ENCODE assay signal across 16 mouse cellular contexts in genomic region chr13:103219999-103220398, GRCm38 (mm10).
A peak's percentile ranks its signal among the peaks of the same experiment; 100 is the strongest.
DNase-seq lines count a peak whose midpoint lies in the region; ATAC-seq lines count a peak whose summit lies in the region.
"Had no signal": no experiment of that assay in that cellular context is flagged by ENCODE, and none has a peak within 500 bp of the region (broad histone marks: within the 10 kb centered on the region; RNA-seq: fewer than 3 reads in every experiment).

No protein-coding gene starts in this region.

- peaks cover 8% of the 10 kb centered on the region for H3K4me1 ChIP-seq in heart, embryonic 12.5 days (replicated peaks)

- H3K36me3 ChIP-seq in heart, embryonic 12.5 days: no peaks in the 10 kb centered on the region
- H3K36me3 ChIP-seq: embryonic facial prominence, embryonic 12.5 days; kidney, embryonic 15.5 days had no signal

- DNase-seq in urinary bladder, postnatal 14 days (ENCODE audit: low spot score): peak; percentile 42
- DNase-seq in urinary bladder, postnatal 10 days (ENCODE audit: low spot score): no peak
- DNase-seq in gastrocnemius, adult 8-10 months (ENCODE audit: low spot score in 2 of 2): peak; percentile 41 to 48
- peak; percentile 33 for DNase-seq in skeletal muscle tissue, adult 2 months (ENCODE audit: low read depth, low spot score)
- no peak for DNase-seq in ovary, postnatal 36 days (ENCODE audit: low spot score)
- no peak for DNase-seq in layer of hippocampus, postnatal 25 days (ENCODE audit: extremely low spot score in 1 of 2, low spot score in 1 of 2)
- DNase-seq in embryo, embryonic 9.5 days (ENCODE audit: extremely low spot score): no peak
- DNase-seq: cerebellum, adult 9-11 months; lung, adult 2 months; thymus, postnatal 36 days had no signal

- ATAC-seq in heart, embryonic 12.5 days (ENCODE audit: insufficient number of reproducible peaks, low FRiP score): no peak
- ATAC-seq: forebrain, embryonic 14.5 days; Patski had no signal

- H3K27me3 ChIP-seq in heart, embryonic 12.5 days (replicated peaks): no peaks in the 10 kb centered on the region
- H3K27me3 ChIP-seq: CH12.LX; embryonic facial prominence, embryonic 12.5 days; kidney, embryonic 15.5 days; Patski had no signal

- H3K27ac ChIP-seq in heart, embryonic 12.5 days (ENCODE audit: poor library complexity, severe bottlenecking): no peak overlapping the region
- H3K27ac ChIP-seq: embryonic facial prominence, embryonic 12.5 days; kidney, embryonic 15.5 days had no signal

- no peak overlapping the region for H3K4me3 ChIP-seq in heart, embryonic 12.5 days
- H3K4me3 ChIP-seq: embryonic facial prominence, embryonic 12.5 days; kidney, embryonic 15.5 days had no signal

- WGBS in heart, embryonic 12.5 days: 49% methylated on average over 2 of the region's 2 CpGs

- H3K9me3 ChIP-seq in heart, embryonic 12.5 days (replicated peaks): no peaks in the 10 kb centered on the region
- H3K9me3 ChIP-seq: embryonic facial prominence, embryonic 12.5 days; kidney, embryonic 15.5 days had no signal

- 0 out of 2 replicates have a peak overlapping the region, but pooled peaks have one; percentile 47 for H3K4me2 ChIP-seq in heart, embryonic 12.5 days
- H3K4me2 ChIP-seq: embryonic facial prominence, embryonic 12.5 days; kidney, embryonic 15.5 days had no signal

- no peak overlapping the region for H3K9ac ChIP-seq in heart, embryonic 12.5 days
- H3K9ac ChIP-seq: embryonic facial prominence, embryonic 12.5 days; kidney, embryonic 15.5 days had no signal

Comparison
In these comparisons a context has a peak if more than half of its experiments do, and no peak if none do; other contexts are left out.
1. DNase-seq: peak in urinary bladder, postnatal 14 days (single experiment), gastrocnemius, adult 8-10 months (2 of 2) and skeletal muscle tissue, adult 2 months (single experiment); none in urinary bladder, postnatal 10 days (single experiment), ovary, postnatal 36 days (single experiment), layer of hippocampus, postnatal 25 days (0 of 2) and embryo, embryonic 9.5 days (single experiment).